ENCODE assay signal across 10 mouse cellular contexts in genomic region chr6:120174602-120175115, GRCm38 (mm10).
DNase-seq lines count a peak whose midpoint lies in the region; ATAC-seq and TF ChIP-seq lines count a peak whose summit lies in the region.
"Had no signal": no experiment of that assay in that cellular context is flagged by ENCODE, and none has a peak within 500 bp of the region (broad histone marks: within the 10 kb centered on the region; RNA-seq: fewer than 3 reads in every experiment).

No protein-coding gene starts in this region.

- peak; percentile 90 for TF ChIP-seq EP300 in heart, postnatal 0 days (IDR thresholded peaks at IDR 0.05; ENCODE audit: low read depth)

- H3K36me3 ChIP-seq in heart, postnatal 0 days (replicated peaks; ENCODE audit: control insufficient read depth, insufficient read depth, low read length), result no peaks in the 10 kb centered on the region
- H3K36me3 ChIP-seq in macrophage (ENCODE audit: inconsistent target), result no peaks in the 10 kb centered on the region
- H3K36me3 ChIP-seq: neural tube, embryonic 13.5 days had no signal

- H3K79me2 ChIP-seq in macrophage (ENCODE audit: inconsistent target), result no peaks in the 10 kb centered on the region

- no peak overlapping the region for H3K4me3 ChIP-seq in heart, postnatal 0 days (ENCODE audit: low read depth, low read length)
- no peak overlapping the region for H3K4me3 ChIP-seq in macrophage (ENCODE audit: inconsistent target)
- H3K4me3 ChIP-seq: neural tube, embryonic 13.5 days had no signal

- ATAC-seq in heart, postnatal 0 days (ENCODE audit: insufficient read depth, low read depth), result peak; percentile 92
- no peak for ATAC-seq in monocyte, adult 5-6 weeks (replicated peaks; ENCODE audit: insufficient number of reproducible peaks, low FRiP score, low TSS enrichment, poor library complexity, severe bottlenecking)

- no peaks in the 10 kb centered on the region for H3K9me3 ChIP-seq in heart, postnatal 0 days (replicated peaks; ENCODE audit: control insufficient read depth, low read length)
- H3K9me3 ChIP-seq: neural tube, embryonic 13.5 days had no signal

- H3K9ac ChIP-seq in heart, postnatal 0 days (replicated peaks; ENCODE audit: low read depth, low read length), result no peak overlapping the region
- H3K9ac ChIP-seq: neural tube, embryonic 13.5 days had no signal

- TF ChIP-seq CTCF in heart, postnatal 0 days (IDR thresholded peaks at IDR 0.05; ENCODE audit: low read depth), result no peak

- 12% methylated on average over 7 of the region's 7 CpGs for WGBS in heart, postnatal 0 days
- 61% methylated on average over 7 of the region's 7 CpGs for WGBS in macrophage (ENCODE audit: missing documents)

- peak overlapping the region; percentile 87 for H3K27ac ChIP-seq in heart, postnatal 0 days (ENCODE audit: low read depth)
- H3K27ac ChIP-seq in macrophage, result peak overlapping the region; percentile 80
- H3K27ac ChIP-seq: neural tube, embryonic 13.5 days had no signal

- H3K4me2 ChIP-seq in heart, postnatal 0 days (ENCODE audit: low read depth, low read length), result no peak overlapping the region
- H3K4me2 ChIP-seq: neural tube, embryonic 13.5 days had no signal

- DNase-seq in gastrocnemius, postnatal 25 days, result peak; percentile 51
- DNase-seq in gastrocnemius, adult 8-10 months (ENCODE audit: low spot score in 2 of 2), result no peak
- DNase-seq in c-Kit-negative CD71-positive TER-119-positive erythroid progenitor cells, embryonic 14.5 days (ENCODE audit: low read depth, low spot score), result peak; percentile 92
- peak; percentile 93 for DNase-seq in heart, postnatal 0 days (ENCODE audit: low spot score)
- DNase-seq in adipocyte (ENCODE audit: low spot score), result no peak
- no peak for DNase-seq in right cerebral cortex, postnatal 4 days

- no peaks in the 10 kb centered on the region for H3K27me3 ChIP-seq in heart, postnatal 0 days (ENCODE audit: control insufficient read depth, insufficient read depth, low read length)
- H3K27me3 ChIP-seq: CH12.LX; neural tube, embryonic 13.5 days had no signal

- H3K4me1 ChIP-seq in heart, postnatal 0 days (ENCODE audit: control insufficient read depth, insufficient read depth), result peaks cover 30% of the 10 kb centered on the region
- H3K4me1 ChIP-seq: neural tube, embryonic 13.5 days had no signal

Comparison
In these comparisons a context has a peak if more than half of its experiments do, and no peak if none do; other contexts are left out.
1. DNase-seq: peak in gastrocnemius, postnatal 25 days (single experiment), c-Kit-negative CD71-positive TER-119-positive erythroid progenitor cells, embryonic 14.5 days (single experiment) and heart, postnatal 0 days (single experiment); none in gastrocnemius, adult 8-10 months (0 of 2), adipocyte (single experiment) and right cerebral cortex, postnatal 4 days (single experiment).